Mouse (Mus musculus): ENCODE measurements around the gene Zscan4e.
"Not testable (repeated sequence)": the region's sequence is repeated elsewhere in the genome, so short reads cannot be mapped to it uniquely, and the experiment has no call there.

Zscan4e gene

GRCm38 (mm10) chr7:11310582-11310981 lies at the start of gene Zscan4e:
Zscan4e (minus strand) TSS chr7:11310682.
- not testable (repeated sequence) for DNase-seq (ENCODE audit: inconsistent ontology term)
